8 mouse cellular contexts compared by ENCODE assay signal in the genomic region with DNA sequence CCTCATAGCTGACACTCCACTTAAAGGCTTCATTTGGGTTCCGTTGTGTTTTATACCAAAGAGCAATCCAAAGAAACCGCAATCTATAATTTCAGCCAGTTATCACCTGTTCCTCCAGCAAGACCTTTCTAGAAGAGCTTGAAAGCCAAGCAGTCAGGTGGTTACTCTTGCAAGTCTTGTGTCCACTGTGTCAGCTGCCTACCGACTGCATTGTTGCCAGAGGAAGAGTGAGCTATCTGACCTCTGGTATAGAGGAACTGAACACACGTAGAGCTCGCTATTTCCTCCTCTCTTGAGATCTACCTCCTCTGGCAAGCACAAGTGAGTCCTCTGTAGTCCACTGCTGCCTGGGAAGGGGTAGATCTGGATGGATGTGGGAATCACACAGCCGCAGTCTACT. TPM values are rescaled to one million over a fixed set of nuclear protein-coding genes. Genes with fewer than 3 reads are reported as not detected.
DNase-seq lines count a peak whose midpoint lies in the region; ATAC-seq and TF ChIP-seq lines count a peak whose summit lies in the region.

No protein-coding gene starts in this region.

- peak; percentile 6 for DNase-seq in thymus, postnatal 25 days
- DNase-seq in thymus, postnatal 10 days (ENCODE audit: low spot score in 2 of 2) = no peak
- no peak for DNase-seq in forebrain, embryonic 11.5 days (ENCODE audit: low spot score)
- DNase-seq in liver, adult 2 months (ENCODE audit: extremely low read depth, low read depth, low spot score) = peak; percentile 19
- DNase-seq in yolk sac, embryonic 10.5 days (ENCODE audit: low spot score) = peak; percentile 19
- DNase-seq in layer of hippocampus, postnatal 25 days (ENCODE audit: extremely low spot score in 1 of 2, low spot score in 1 of 2) = no peak
- no peak for DNase-seq in thymus, postnatal 36 days
- DNase-seq in kidney, adult 9 months = no peak

- peak overlapping the region; percentile 63 for H3K9ac ChIP-seq in forebrain, embryonic 11.5 days (ENCODE audit: low read length)
- no peak overlapping the region for H3K9ac ChIP-seq in liver, adult 2 months (ENCODE audit: low read depth, low read length)

- H3K9me3 ChIP-seq in forebrain, embryonic 11.5 days (ENCODE audit: control insufficient read depth, low read length) = no peaks in the 10 kb centered on the region

- H3K4me1 ChIP-seq in forebrain, embryonic 11.5 days (replicated peaks; ENCODE audit: control insufficient read depth, insufficient read depth, low read length) = peaks cover 3% of the 10 kb centered on the region; the same call in 1 of the 2 replicates
- H3K4me1 ChIP-seq in liver, adult 2 months (ENCODE audit: control insufficient read depth, insufficient read depth, low read length) = peaks cover 6% of the 10 kb centered on the region

- no peaks in the 10 kb centered on the region; the same call in 1 of the 2 replicates for H3K36me3 ChIP-seq in forebrain, embryonic 11.5 days (ENCODE audit: control insufficient read depth, insufficient read depth, low read length)
- no peaks in the 10 kb centered on the region for H3K36me3 ChIP-seq in liver, adult 2 months (ENCODE audit: control insufficient read depth, insufficient read depth, low read length)

- H3K4me3 ChIP-seq in forebrain, embryonic 11.5 days (ENCODE audit: low read depth, low read length) = peak overlapping the region; percentile 62
- no peak overlapping the region for H3K4me3 ChIP-seq in liver, adult 2 months (ENCODE audit: insufficient read depth, low read depth, low read length)

- TF ChIP-seq POLR2A in liver, adult 2 months (IDR thresholded peaks at IDR 0.05; ENCODE audit: extremely low read depth, insufficient read depth, low read length) = no peak

- no peak overlapping the region for H3K27ac ChIP-seq in forebrain, embryonic 11.5 days (ENCODE audit: low read depth, low read length)
- H3K27ac ChIP-seq in liver, adult 2 months (replicated peaks; ENCODE audit: insufficient read depth, low read depth, low read length) = no peak overlapping the region

- ATAC-seq in forebrain, embryonic 11.5 days (replicated peaks; ENCODE audit: low FRiP score) = no peak

- no peak for TF ChIP-seq CTCF in liver, adult 2 months (IDR thresholded peaks at IDR 0.05; ENCODE audit: low read depth, low read length)

- 56% methylated on average over 6 of the region's 6 CpGs for WGBS in forebrain, embryonic 11.5 days
- WGBS in liver, adult 2 months = 47% methylated on average over 6 of the region's 6 CpGs

- peak overlapping the region; percentile 77 for H3K4me2 ChIP-seq in forebrain, embryonic 11.5 days (ENCODE audit: low read depth, low read length, severe bottlenecking)

- no peaks in the 10 kb centered on the region for H3K27me3 ChIP-seq in forebrain, embryonic 11.5 days (ENCODE audit: control insufficient read depth, insufficient read depth, low read length)
- H3K27me3 ChIP-seq in liver, adult 2 months (ENCODE audit: control insufficient read depth, insufficient read depth, low read length) = no peaks in the 10 kb centered on the region

- H3K79me2 ChIP-seq in liver, adult 2 months (ENCODE audit: control insufficient read depth, insufficient read depth, low read length) = no peaks in the 10 kb centered on the region

RNA-seq across cellular contexts. Expression of a gene that starts 0.8 kb away (rescaled TPM):
- 51.8 and 55.5 TPM in 2 replicates for polyA plus RNA-seq in forebrain, embryonic 11.5 days (2014; fragmentation: Nextera tagmentation; extraction: Ambion mirVana)
- 1.2 TPM in 1 of 2 replicates, not detected in the other for total RNA-seq in liver, adult 2 months (2014; rRNA removed)
- polyA plus RNA-seq in liver, adult 2 months (2012; rRNA removed) = 0.31 TPM in 1 of 2 replicates, not detected in the other
- under 1 TPM; 0.49 to 0.68 TPM for total RNA-seq in layer of hippocampus, postnatal 25 days (2021)

RNA-seq across cellular contexts. Expression of a gene that starts 27.0 kb away (rescaled TPM):
- polyA plus RNA-seq in forebrain, embryonic 11.5 days (2014; fragmentation: Nextera tagmentation; extraction: Ambion mirVana) = 193 and 209 TPM in 2 replicates
- total RNA-seq in liver, adult 2 months (2014; rRNA removed) = 51.8 and 55.7 TPM in 2 replicates
- 69.5 and 83.3 TPM in 2 replicates for polyA plus RNA-seq in liver, adult 2 months (2012; rRNA removed)
- 10 to 100 TPM; 69.5 to 82.7 TPM for total RNA-seq in layer of hippocampus, postnatal 25 days (2021)

Comparison
In these comparisons a context has a peak if more than half of its experiments do, and no peak if none do; other contexts are left out.
1. DNase-seq: peak in thymus, postnatal 25 days (single experiment), liver, adult 2 months (single experiment) and yolk sac, embryonic 10.5 days (single experiment); none in thymus, postnatal 10 days (0 of 2), forebrain, embryonic 11.5 days (single experiment), layer of hippocampus, postnatal 25 days (0 of 2), thymus, postnatal 36 days (0 of 2) and kidney, adult 9 months (single experiment).